Mouse (Mus musculus) midbrain, embryonic 16.5 days (tissue): Measurements from ENCODE around the gene Mxra7. TPM values are rescaled to one million over a fixed set of nuclear protein-coding genes. Genes with fewer than 3 reads are reported as not detected.
"Not testable (repeated sequence)": the region's sequence is repeated elsewhere in the genome, so short reads cannot be mapped to it uniquely, and the experiment has no call there.

Source experiments
- ATAC-seq: fragments of 200-750 bp; cut with Nextera tagmentation; 2 replicates; pipeline ENCODE4 v1.8.0; 2017; ENCODE audit warnings: moderate TSS enrichment
- H3K27ac ChIP-seq: fragments of 300-500 bp; sonication (generic); 2 replicates; pipeline ENCODE4 v1.5.1; 2014; ENCODE audit warnings: mild to moderate bottlenecking, low read length, mixed read lengths
- H3K27me3 ChIP-seq: fragments of 300-500 bp; sonication (generic); 2 replicates; pipeline ENCODE4 v1.6.1; 2014; ENCODE audit warnings: low read depth, low read length, mixed read lengths; ENCODE audit not compliant: control insufficient read depth, insufficient read depth
- H3K36me3 ChIP-seq: fragments of 300-500 bp; sonication (generic); 2 replicates; pipeline ENCODE4 v1.6.1; 2014; ENCODE audit warnings: mild to moderate bottlenecking, low read length, moderate library complexity, mixed read lengths; ENCODE audit not compliant: control insufficient read depth, insufficient read depth
- H3K4me1 ChIP-seq: fragments of 300-500 bp; sonication (generic); 2 replicates; pipeline ENCODE4 v1.6.1; 2014; ENCODE audit warnings: mild to moderate bottlenecking, low read length, mixed read lengths; ENCODE audit not compliant: control insufficient read depth, insufficient read depth
- H3K4me2 ChIP-seq: fragments of 300-500 bp; sonication (generic); 2 replicates; pipeline ENCODE4 v1.6.1; 2014; ENCODE audit warnings: mild to moderate bottlenecking, low read length, mixed read lengths
- H3K4me3 ChIP-seq: fragments of 300-500 bp; sonication (generic); 2 replicates; pipeline ENCODE4 v1.5.1; 2014; ENCODE audit warnings: low read depth, mild to moderate bottlenecking, low read length, moderate library complexity, mixed read lengths
- H3K9ac ChIP-seq: fragments of 300-500 bp; sonication (generic); 2 replicates; pipeline ENCODE4 v1.6.1; 2014; ENCODE audit warnings: low read depth, low read length, mixed read lengths
- H3K9me3 ChIP-seq: fragments of 300-500 bp; sonication (generic); replicated peaks from 2 replicates; pipeline ENCODE4 v1.6.1; 2014; ENCODE audit warnings: mild to moderate bottlenecking, low read length, mixed read lengths; ENCODE audit not compliant: control insufficient read depth, poor library complexity, severe bottlenecking
- WGBS: fragments of 180-500 bp; shearing (Covaris S2); extraction: QIAGEN DNeasy Blood & Tissue Kit; methylation state at CpG from one replicate; pipeline ENCODE4 v1.1.7; 2014; 5-methylcytosine and 5-hydroxymethylcytosine counted together
- polyA plus RNA-seq: library from polyadenylated mRNA; unstranded; fragments of >200 nt; fragmentation: Nextera tagmentation; extraction: Ambion mirVana; gene quantifications from 2 replicates; pipeline ENCODE4 v1.2.1, GENCODE M21; 2015

Gene Mxra7
- polyA plus RNA-seq, 1 experiment from 2014 or later = 21.8 TPM

DNA sequence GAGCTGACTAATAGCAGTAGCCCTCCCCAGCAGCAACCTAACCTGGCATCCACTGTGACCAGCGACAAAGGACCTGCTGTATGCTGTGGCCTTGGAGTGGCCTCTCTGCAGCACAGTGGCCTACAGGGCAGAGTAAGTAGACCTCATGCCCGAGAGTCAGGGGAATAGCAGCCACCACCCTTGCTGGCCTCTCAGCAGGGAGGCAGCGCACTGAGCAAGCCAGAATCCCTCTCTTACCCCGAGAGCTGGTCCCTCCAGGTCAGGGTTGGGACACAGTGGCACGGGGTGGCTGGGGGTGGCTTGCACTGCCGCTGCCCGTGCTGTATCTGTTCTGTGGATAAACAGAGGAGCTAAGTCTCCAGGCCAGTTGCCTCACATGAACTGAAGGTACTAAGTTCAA is 11.8 kb upstream of the Mxra7 start:
- Histone ChIP-seq H3K36me3 (peaks cover 24% of the 10 kb centered on the region), H3K9me3 (no peaks in the 10 kb centered on the region), H3K4me2 (peak overlapping the region; percentile 4; the same call in 1 of the 2 replicates), H3K4me1 (peaks cover 36% of the 10 kb centered on the region), H3K27ac (no peak overlapping the region), H3K27me3 (no peaks in the 10 kb centered on the region), H3K4me3 (no peak overlapping the region), H3K9ac (no peak overlapping the region)
- WGBS = 76% methylated on average over 7 of the region's 7 CpGs
- ATAC-seq = no peak

DNA sequence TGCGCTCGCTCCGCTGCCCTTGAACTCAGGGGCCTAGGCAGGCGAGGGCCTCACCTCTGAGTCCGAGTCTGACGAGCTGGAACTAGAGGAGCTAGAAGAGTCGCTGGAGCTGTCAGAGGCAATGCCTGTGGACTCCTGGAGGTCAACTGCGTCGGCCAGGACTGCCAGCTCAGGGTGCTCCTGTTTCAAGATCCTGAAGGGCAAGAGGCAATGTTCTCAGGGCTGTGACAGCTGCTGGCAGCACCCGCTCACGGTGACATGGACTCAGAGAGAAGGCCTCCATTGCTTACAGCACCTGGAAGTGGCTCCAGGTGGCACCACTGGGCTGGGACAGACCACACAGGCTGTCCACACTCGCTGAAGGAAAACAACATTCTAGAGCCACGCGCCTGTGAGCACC is 11.1 kb upstream of the Mxra7 start:
- WGBS = 91% methylated on average over 14 of the region's 14 CpGs
- Histone ChIP-seq H3K4me2 (no peak overlapping the region), H3K4me3 (no peak overlapping the region), H3K4me1 (peaks cover 30% of the 10 kb centered on the region), H3K36me3 (peaks cover 26% of the 10 kb centered on the region), H3K9ac (no peak overlapping the region), H3K9me3 (no peaks in the 10 kb centered on the region), H3K27ac (no peak overlapping the region), H3K27me3 (no peaks in the 10 kb centered on the region)
- no peak for ATAC-seq

DNA sequence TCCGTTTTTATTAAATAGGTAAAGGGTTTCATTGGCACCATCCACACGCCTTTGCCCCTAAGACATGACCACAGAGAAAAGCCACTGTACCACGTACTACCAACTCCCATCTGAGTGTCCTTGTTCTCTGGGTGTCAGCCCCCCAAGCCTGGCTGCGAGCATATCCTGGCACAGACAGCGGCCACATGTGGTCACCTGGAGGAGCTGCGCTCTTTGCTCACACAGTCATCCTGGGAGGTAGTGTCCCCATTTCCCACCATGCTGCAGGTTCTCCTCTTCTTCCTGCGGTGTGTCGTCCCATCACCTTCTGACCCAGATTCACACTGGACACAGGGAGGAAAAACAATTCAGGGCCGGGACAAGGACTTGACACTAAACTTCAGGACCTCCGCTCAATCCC is 9.6 kb upstream of the Mxra7 start:
- H3K27ac ChIP-seq = no peak overlapping the region
- H3K4me1 ChIP-seq = peaks cover 29% of the 10 kb centered on the region
- H3K27me3 ChIP-seq = no peaks in the 10 kb centered on the region
- H3K9ac ChIP-seq = no peak overlapping the region
- no peak overlapping the region for H3K4me2 ChIP-seq
- no peaks in the 10 kb centered on the region for H3K9me3 ChIP-seq
- peaks cover 27% of the 10 kb centered on the region for H3K36me3 ChIP-seq
- WGBS = 94% methylated on average over 10 of the region's 10 CpGs
- no peak overlapping the region for H3K4me3 ChIP-seq
- no peak for ATAC-seq

DNA sequence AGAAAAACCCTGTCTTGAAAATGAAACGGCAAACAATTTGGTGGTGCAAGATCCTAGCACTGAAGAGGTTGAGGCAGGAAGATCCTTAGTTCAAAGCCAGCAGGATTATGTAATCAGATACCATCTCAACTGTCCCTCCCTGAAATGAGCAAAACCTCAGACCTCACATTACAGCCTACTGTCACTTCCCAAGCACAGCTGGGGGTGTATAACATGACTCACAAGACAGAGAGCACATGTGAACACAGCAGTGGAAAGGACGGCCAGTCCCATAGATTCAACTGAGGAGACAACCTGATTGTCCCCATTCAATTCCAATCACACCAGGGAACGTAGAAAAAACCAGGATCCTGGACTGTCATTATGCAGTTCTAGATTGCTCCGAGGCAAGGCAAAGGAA is 8.4 kb upstream of the Mxra7 start:
- no peak for ATAC-seq
- 95% methylated on average over 4 of the region's 4 CpGs for WGBS
- Histone ChIP-seq H3K27me3 (no peaks in the 10 kb centered on the region), H3K27ac (no peak overlapping the region), H3K4me3 (no peak overlapping the region), H3K4me2 (no peak overlapping the region), H3K9ac (no peak overlapping the region), H3K9me3 (no peaks in the 10 kb centered on the region), H3K4me1 (peaks cover 22% of the 10 kb centered on the region), H3K36me3 (peaks cover 27% of the 10 kb centered on the region)

DNA sequence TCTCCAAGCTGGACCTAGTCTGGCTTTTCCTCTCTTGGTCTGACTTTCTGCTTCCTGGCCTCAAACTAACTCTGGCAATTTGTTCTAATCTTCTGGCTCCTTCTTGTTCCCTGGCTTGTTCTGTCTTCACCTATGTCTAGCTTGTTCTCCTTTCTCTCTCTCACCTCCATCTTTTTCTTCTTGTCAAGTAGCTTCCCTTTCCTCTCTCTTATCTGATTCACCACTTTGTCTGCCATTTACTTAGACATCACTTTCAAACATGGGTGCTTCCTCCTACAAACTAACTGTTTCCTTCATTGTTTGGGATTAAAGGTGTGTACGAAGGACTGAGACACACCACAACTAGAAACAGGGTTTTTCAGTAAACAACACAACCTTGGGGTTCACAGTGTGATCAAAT is 7.1 kb upstream of the Mxra7 start:
- 97% methylated on average over 1 of the region's 1 CpGs for WGBS
- no peaks in the 10 kb centered on the region for H3K9me3 ChIP-seq
- no peak overlapping the region for H3K27ac ChIP-seq
- H3K27me3 ChIP-seq = no peaks in the 10 kb centered on the region
- no peak overlapping the region for H3K4me2 ChIP-seq
- peaks cover 20% of the 10 kb centered on the region for H3K36me3 ChIP-seq
- peaks cover 9% of the 10 kb centered on the region for H3K4me1 ChIP-seq
- ATAC-seq = no peak
- no peak overlapping the region for H3K4me3 ChIP-seq
- H3K9ac ChIP-seq = no peak overlapping the region

DNA sequence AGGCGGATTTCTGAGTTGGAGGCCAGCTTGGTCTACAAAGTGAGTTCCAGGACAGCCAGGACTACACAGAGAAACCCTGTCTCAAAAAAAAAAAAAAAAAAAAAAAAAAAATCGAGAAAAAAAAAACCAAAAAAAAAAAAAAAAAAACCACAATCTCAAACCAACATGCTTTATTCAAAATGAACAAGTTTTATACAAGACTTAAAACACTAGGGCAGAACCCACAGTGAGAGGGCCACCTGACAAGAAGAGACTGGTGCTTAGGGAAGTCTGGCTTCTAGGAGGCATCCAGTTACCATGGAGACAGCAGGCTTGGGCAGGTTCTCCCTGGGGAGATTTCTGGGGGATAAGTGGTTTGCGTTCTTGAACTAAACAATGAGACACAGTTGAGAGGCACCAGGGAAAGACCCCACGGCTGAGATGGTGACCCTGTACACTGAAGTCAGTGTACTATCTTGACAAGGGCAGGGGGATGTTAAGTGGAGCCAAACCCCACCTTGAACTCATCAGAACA is 4.4 kb upstream of the Mxra7 start:
- H3K27me3 ChIP-seq = no peaks in the 10 kb centered on the region
- no peak overlapping the region for H3K4me2 ChIP-seq
- no peak overlapping the region for H3K27ac ChIP-seq
- peaks cover 15% of the 10 kb centered on the region for H3K36me3 ChIP-seq
- no peak for ATAC-seq
- 18% methylated on average over 4 of the region's 4 CpGs for WGBS
- no peak overlapping the region for H3K9ac ChIP-seq
- H3K4me3 ChIP-seq = no peak overlapping the region
- H3K4me1 ChIP-seq = peaks cover 9% of the 10 kb centered on the region; the same call in 1 of the 2 replicates
- no peaks in the 10 kb centered on the region for H3K9me3 ChIP-seq

DNA sequence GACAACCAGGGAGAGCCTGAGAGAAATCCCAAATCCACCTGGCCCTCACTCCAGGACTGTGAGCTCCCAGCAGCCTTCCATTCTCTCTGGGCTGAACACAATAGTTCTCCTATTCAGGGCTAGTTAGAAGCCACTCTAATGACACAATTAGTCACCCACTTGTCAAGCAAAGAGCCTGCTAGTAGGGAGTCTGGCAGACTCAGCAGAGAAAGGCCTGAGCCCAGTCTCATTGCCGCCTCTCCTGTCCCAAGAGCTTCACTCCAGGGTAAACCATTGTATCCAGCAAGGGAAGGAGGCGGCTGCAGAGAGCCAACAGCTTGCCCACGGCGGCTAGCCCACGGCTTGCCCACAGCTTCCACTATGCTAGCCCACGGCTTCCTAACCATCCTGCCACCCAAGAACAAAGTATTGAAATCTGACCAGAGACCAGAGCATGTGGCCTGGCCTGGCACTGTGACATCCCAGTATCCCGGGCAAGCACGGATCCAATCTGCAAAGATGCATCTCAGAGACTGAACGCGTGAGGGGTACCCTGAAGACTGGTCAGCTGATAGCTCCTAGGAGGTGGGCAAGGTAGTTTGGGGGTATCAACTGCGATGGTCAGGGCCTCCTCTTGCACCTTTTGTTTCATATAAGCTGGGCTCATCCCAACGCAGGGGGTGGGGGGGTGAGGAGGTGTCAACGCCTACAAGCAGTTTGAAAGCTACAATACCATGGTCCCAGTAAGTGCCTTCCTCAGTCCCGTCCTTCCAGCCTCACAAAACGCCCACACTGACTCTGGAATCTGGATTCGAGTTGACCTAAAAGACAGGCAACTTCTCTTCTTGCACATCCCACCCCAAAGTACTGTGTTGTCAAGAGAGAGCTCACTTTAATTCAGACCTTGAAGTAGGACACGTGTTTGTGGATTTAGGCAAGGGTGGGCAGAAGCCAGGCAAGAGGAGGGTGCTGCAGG is 1.0 kb downstream of the Mxra7 start:
- no peaks in the 10 kb centered on the region for H3K36me3 ChIP-seq
- H3K9me3 ChIP-seq = no peaks in the 10 kb centered on the region
- H3K27me3 ChIP-seq = no peaks in the 10 kb centered on the region
- H3K4me1 ChIP-seq = peaks cover 22% of the 10 kb centered on the region
- peak overlapping the region; percentile 83 for H3K9ac ChIP-seq
- peak overlapping the region; percentile 61 for H3K4me3 ChIP-seq
- peak overlapping the region; percentile 63; the same call in 1 of the 2 replicates for H3K27ac ChIP-seq
- 12% methylated on average over 17 of the region's 17 CpGs for WGBS
- no peak for ATAC-seq
- H3K4me2 ChIP-seq = peak overlapping the region; percentile 85

DNA sequence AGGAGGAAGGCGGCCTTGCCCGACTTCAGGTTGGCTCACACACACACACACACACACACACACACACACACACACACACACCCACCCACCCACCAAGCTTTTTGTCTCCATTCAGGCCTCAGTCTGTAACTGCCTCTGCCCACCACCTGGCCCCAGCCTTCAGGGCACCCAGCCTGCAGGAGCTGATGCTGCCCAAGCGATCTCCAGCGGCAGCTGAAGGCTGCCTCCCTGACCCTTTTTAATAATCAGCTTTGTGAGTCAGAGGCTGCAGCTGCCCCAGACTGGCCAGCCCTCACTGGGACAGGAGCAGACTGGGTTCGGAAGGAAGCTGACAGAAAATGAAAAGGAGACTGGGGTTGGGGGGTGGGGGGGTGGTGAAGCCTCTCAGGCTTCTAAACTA is 2.6 kb downstream of the Mxra7 start:
- Histone ChIP-seq H3K4me1 (peaks cover 22% of the 10 kb centered on the region), H3K4me3 (no peak overlapping the region), H3K4me2 (peak overlapping the region; percentile 26; the same call in 1 of the 2 replicates), H3K27ac (no peak overlapping the region), H3K36me3 (no peaks in the 10 kb centered on the region), H3K27me3 (no peaks in the 10 kb centered on the region), H3K9me3 (no peaks in the 10 kb centered on the region), H3K9ac (peak overlapping the region; percentile 40; the same call in 1 of the 2 replicates)
- 27% methylated on average over 5 of the region's 5 CpGs for WGBS
- ATAC-seq = no peak

DNA sequence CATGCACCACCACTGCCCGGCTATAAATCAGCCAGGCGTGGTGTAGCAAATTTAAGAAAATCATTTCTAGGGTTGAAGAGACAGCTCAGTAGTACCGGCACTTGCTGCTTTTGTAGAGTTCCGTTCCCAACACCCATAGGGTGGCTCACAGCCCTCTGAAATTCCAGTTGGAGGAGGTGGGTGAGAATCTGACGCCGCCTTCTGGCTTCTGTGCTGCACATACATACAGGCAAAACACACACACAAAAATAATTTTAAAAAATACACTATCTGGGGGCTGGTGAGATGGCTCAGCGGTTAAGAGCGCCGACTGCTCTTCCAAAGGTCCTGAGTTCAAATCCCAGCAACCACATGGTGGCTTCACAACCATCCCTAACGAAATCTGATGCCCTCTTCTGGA is 4.0 kb downstream of the Mxra7 start:
- WGBS = 96% methylated on average over 10 of the region's 10 CpGs
- H3K4me3 ChIP-seq, H3K4me2 ChIP-seq, H3K36me3 ChIP-seq, H3K9me3 ChIP-seq, H3K27me3 ChIP-seq, ATAC-seq, H3K9ac ChIP-seq, H3K27ac ChIP-seq: not testable (repeated sequence)
- H3K4me1 ChIP-seq = peaks cover 22% of the 10 kb centered on the region
